Mouse (Mus musculus) splenic B cell, adult 2 months (primary cell): ENCODE measurements around the gene Ptp4a2.

Source experiments
- DNase-seq: peaks from one replicate; pipeline ENCODE4 v3.0.0-alpha.2; 2011; ENCODE audit warnings: low read depth, low spot score
- H3K27me3 ChIP-seq: 2 replicates; pipeline ENCODE4 v1.6.1; 2012; ENCODE audit warnings: mild to moderate bottlenecking, low read length, moderate library complexity, mixed read lengths; ENCODE audit not compliant: control insufficient read depth, poor library complexity, insufficient read depth, severe bottlenecking
- H3K36me3 ChIP-seq: 2 replicates; pipeline ENCODE4 v1.6.1; 2012; ENCODE audit warnings: mild to moderate bottlenecking, low read length, moderate library complexity, mixed read lengths; ENCODE audit not compliant: control insufficient read depth, poor library complexity, insufficient read depth, severe bottlenecking

Gene Ptp4a2

DNA sequence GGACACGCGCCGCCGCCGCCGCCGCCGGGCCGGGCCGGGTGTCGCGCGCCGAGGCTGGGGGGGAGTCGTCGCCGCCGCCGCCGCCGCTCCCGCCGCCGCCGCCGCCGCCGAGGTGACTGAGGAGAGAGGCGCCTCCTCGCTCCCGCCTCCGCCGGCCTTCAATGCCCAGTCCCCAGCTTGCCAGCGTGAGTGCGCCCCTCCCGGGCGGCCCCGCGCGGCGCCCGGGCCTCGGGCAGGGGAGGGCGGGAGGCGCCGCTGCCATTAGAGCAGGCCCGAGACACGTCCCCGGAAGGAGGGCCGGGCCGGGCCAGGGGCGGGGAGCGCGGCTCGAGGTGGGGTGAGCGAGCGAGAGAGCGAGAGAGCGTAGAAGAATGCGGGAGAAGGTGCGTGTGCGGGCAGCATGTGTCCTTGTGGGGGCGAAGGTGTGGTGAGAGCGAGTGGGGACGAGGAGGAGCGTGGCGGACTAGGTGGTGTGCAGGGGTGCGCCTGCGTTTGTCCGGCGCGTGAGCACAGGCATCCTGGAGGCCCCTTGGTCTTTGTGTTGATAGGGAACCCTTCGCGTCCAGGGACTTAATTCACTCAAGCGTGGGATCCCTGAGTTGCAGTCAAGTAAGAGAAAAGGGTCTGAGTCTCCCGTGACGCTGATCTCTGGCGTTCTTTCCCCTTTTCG lies 9.5 kb downstream of the Ptp4a2 start:
- H3K27me3 ChIP-seq = no peaks in the 10 kb centered on the region
- DNase-seq = peak; percentile 82
- H3K36me3 ChIP-seq = no peaks in the 10 kb centered on the region

DNA sequence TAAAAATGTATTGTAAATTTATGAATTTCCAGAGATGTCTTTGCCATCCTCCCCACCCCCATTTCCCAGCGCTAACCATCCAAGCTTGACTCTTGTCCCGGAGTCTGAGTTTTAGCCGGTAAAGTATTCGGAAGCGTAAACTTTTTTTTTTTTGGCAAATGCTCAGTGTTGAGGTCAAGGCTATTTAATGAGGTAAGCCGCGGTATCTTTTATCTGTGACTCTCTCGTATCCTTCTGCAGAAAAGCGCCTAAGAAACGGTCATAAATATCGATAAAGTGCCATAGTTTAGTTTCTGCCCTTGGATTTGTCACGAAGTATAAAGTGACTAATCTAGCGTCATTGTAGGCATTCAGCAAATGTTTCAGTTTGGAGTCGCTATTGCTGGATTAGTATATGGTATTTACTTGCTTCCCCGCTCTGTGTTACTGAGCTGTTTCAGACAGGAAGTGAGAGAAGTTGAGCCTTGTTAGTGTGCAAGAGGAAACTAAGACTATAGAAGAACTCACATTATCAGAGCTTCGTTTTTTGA lies 10.1 kb downstream of the Ptp4a2 start:
- H3K36me3 ChIP-seq = no peaks in the 10 kb centered on the region
- H3K27me3 ChIP-seq = no peaks in the 10 kb centered on the region
- DNase-seq = peak; percentile 72

DNA sequence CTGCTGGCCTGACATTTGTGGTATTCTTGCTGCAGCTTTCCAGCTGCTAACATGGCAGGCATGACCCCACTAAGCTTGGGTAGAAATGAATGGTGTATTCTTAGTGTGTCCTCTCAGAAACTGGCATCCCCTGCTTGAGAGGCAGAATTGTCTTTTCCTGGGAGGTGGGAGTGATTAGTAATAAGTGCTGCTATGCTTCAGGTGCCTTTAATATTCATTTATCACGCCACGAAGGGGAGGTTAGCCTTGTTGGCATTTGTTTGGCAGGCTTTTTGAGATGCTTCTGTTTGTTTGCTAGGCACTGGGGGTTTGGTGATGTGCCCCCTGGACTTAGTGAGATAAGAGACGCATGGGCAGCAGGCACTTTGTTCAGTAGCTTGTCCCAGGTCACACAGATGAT lies 11.3 kb downstream of the Ptp4a2 start:
- DNase-seq = no peak
- Histone ChIP-seq H3K27me3 (no peaks in the 10 kb centered on the region), H3K36me3 (no peaks in the 10 kb centered on the region)

DNA sequence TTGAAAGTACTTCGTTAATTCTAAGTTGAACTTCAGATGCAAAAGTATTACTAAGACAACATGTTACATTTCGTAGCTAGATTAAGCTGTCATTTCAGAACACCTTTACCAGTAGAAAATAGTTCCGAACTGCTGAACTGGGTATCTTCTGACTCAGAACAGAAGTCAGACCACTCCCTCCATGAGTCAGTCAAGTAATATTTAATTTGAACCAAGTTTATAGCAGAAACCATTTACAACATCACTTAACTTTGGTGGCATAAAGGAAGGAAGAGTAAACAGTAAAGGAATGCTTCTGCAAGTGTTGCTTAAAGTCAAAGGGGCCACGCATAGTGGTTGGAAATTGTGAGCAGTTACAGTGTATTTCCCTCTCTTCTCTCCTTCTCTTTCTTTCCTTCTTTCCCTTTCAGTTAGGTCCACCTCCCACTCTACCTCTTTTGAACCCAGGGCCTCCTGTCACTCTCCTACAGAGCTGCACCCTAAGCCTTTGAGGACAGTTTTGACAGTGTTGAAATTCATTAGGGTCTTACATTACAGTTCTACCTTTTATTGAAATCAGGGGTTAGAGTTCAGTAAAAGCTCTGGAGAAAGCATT lies 12.3 kb downstream of the Ptp4a2 start:
- H3K27me3 ChIP-seq = no peaks in the 10 kb centered on the region
- no peaks in the 10 kb centered on the region for H3K36me3 ChIP-seq
- no peak for DNase-seq

DNA sequence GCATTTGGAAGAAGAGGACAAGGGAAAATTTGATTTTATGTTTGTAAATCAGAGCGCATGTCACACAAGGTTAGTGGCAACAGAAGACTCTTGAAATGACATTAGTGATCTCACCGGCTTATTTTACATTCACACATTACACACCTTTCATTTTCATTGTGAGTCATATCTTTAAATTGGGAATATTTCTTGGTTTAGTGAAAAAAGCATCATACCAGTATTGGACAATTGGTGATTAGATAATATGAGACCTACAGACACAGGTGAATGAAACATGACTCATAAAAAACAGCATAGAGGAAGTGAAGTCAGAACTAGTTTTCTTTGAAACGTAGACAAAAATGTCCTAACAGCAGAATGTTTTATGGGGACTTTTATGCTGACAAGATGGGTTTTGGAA lies 16.6 kb downstream of the Ptp4a2 start:
- peak; percentile 38 for DNase-seq
- Histone ChIP-seq H3K27me3 (no peaks in the 10 kb centered on the region), H3K36me3 (no peaks in the 10 kb centered on the region)

DNA sequence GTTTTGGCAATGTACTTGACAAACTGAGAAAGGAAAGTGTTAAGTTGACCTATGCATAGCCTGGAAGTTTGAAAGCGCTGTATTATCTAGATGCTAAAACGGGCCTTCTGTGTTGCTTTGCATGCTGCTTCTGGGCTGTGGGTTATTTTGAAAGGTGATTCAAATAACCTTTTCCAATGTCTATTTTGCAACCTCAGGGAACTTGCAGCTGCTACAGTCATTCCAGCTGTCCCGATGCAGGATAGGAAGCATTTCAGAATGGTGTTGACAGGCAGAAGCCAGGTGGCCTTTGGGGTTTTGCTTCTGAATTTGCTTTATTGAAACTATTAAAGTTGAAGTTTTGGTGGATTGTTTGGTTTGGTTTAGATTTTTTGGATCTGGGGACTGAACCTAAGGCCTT lies 17.1 kb downstream of the Ptp4a2 start:
- DNase-seq = no peak
- H3K36me3 ChIP-seq = no peaks in the 10 kb centered on the region
- H3K27me3 ChIP-seq = no peaks in the 10 kb centered on the region

DNA sequence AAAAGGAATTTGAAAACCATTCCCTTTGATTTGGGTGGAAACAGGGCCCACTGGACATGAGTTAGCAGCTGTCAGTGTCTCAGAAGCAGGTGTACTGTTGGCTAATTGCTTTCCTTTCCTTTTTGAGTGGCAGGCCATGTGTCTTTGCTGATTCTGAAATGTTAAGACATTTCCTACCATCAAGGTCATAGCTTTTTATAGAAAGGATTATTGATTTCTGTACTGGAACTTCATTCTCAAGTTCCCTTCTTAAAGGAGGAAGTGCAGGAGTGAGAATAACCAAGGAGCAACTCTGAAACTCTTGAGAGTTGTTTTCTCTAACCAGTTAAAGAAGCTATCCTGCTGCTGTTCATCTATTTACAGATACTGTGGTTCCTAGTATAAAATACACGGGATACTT lies 18.8 kb downstream of the Ptp4a2 start:
- Histone ChIP-seq H3K27me3 (no peaks in the 10 kb centered on the region), H3K36me3 (no peaks in the 10 kb centered on the region)
- peak; percentile 32 for DNase-seq

DNA sequence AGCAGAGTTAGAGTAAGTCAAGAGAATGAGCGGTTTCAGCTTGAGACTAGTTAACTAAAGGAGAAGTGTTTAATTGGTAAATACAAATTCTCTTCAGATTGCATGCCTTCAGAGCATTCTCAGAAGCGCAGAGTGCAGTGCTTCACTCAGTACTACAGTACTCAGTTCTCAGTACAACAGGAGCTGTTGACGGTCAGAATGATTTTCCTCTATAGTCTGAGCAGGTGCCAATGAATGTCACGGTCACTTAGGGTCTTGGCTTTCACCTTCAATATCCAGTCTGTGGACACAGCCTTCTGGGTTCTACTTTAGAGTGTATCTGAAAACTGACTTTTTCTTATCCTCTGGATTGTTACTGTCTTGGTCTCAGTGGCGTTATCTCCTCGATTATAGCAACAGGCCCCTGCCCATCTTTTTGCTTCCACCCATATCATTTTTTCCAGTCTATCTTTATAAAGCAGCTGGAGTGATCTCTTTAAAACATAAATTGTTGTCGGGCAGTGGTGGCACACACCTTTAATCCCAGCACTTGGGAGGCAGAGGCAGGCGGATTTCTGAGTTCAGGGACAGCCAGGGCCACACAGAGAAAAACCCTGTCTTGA lies 19.4 kb downstream of the Ptp4a2 start:
- no peaks in the 10 kb centered on the region for H3K36me3 ChIP-seq
- DNase-seq = no peak
- H3K27me3 ChIP-seq = no peaks in the 10 kb centered on the region

DNA sequence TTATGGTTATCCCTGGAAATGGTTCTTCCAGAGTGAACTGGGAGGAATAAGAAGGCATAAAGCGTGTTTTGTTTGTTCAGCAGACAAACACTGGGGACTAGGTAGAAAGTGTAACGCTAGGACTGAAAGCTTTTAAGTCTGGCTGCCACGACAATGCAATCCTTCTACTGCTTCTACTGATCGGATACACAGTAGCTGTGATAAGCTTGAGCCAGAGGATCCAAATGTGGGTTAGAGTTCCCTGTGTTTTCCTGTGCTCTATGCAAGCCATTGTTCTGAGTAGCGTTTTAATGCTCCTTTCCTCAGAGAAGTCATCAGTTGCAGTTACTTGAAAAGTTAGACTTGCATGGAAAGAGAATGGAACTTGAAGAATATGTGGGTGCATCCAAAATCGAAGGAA lies 23.6 kb downstream of the Ptp4a2 start:
- Histone ChIP-seq H3K36me3 (0 out of 2 replicates have a peak, but pooled peaks cover 2% of the 10 kb centered on the region), H3K27me3 (no peaks in the 10 kb centered on the region)
- no peak for DNase-seq

DNA sequence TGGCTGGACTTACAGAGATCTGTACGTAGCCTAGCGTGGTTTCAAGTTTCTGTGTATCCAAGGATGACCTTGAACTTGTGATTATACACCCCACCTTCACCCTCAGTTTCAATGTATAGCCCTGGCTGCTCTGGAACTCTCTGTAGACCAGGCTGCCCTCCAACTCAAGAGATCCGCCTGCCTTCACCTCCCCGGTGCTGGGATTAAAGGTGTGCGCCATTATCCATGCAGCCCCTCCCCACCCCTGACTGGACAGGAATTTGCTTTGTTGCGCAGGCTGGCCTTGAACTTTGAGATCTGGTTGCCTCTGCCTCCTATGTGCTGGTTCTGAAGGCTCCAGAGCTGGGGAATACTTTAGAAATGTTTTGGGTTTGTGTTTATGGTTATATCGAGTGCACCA lies 24.3 kb downstream of the Ptp4a2 start:
- H3K27me3 ChIP-seq = no peaks in the 10 kb centered on the region
- H3K36me3 ChIP-seq = peaks cover 2% of the 10 kb centered on the region; the same call in 1 of the 2 replicates
- no peak for DNase-seq

DNA sequence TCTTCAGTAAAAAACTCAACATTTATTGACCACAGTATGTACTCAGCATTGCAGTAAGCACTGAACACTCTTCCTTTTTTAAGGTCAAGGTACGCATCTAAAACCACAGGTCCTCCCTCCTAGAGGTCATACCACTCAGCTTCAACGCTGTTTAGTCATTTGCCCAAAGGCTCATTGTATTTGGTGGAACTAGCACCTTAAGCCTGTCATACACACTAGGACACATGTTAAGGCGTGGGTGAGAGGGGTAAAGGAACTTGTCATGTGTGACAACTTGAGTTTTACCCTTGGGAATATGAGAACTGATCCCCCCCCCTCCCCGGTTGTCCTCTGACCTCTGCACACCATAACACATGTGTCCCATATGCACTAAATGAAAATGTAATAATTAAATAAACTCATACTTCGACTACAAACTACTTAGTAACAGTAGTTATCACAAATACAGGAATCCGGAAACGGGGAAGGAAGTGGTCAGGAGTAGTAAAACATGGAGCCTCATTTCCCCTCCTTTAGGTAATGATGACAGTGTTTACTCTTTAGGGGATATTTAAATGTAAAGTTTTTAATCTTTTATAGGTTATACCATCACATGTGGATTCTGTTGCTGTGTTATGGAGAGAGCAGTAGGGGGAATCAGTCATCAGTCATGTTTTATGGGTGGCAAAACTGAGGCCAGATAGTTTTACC lies 29.0 kb downstream of the Ptp4a2 start:
- peaks cover 20% of the 10 kb centered on the region for H3K36me3 ChIP-seq
- no peaks in the 10 kb centered on the region for H3K27me3 ChIP-seq
- peak; percentile 58 for DNase-seq

DNA sequence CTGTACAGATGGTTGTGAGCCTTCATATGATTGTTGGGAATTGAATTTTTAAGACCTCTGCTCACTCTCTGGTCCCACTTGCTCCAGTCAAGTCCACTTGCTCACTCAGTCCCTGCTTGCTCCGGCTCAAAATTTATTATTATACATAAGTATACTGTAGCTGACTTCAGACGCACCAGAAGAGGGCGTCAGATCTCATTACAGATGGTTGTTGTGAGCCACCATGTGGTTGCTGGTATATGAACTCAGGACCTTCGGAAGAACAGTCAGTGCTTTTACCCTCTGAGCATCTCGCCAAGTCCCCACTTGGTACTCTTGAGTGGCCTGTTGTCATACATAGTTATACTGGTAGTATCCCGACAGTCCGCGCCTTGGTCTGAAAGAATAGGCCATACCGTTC lies 35.8 kb downstream of the Ptp4a2 start:
- DNase-seq = peak; percentile 50
- peaks cover 28% of the 10 kb centered on the region for H3K36me3 ChIP-seq
- no peaks in the 10 kb centered on the region for H3K27me3 ChIP-seq

DNA sequence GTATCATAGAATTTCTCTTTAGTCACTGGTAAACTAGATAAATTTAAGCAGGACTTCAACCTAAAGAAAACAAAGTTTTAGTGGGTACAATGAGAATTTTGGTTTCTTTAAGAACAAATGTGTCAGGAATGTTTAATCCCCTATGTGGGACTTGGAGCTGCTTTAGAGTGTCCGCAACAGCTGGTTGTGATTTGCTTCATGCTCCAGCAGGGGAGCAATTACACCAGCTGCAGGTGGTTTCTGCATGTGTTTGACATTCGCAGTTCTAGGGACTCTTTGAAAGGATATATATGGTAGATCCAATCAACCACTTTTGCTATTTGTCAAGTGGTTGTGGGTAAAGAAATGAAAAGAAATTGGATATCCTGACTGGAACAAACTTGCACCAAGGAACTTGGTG lies 39.5 kb downstream of the Ptp4a2 start:
- DNase-seq = no peak
- Histone ChIP-seq H3K27me3 (no peaks in the 10 kb centered on the region), H3K36me3 (peaks cover 20% of the 10 kb centered on the region)

DNA sequence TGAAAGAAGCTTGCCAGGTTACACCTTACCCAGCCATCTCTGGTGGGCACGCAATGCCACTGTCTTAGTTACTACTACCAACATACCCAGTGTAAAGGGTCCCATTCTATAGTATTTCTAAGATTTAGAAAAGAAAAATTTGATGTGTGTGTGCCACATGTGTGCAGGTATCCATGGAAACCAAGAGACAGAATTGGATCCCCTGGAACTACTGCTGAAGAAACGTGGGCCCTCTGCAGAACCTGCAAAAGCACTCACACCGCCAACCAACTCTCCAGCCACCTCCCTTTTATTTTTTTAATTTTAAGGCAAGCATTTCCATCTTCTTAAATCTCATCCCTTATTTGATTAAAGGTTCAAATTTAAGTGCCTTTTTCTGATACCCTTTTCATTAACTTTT lies 40.8 kb downstream of the Ptp4a2 start:
- no peak for DNase-seq
- H3K27me3 ChIP-seq = no peaks in the 10 kb centered on the region
- peaks cover 20% of the 10 kb centered on the region for H3K36me3 ChIP-seq

DNA sequence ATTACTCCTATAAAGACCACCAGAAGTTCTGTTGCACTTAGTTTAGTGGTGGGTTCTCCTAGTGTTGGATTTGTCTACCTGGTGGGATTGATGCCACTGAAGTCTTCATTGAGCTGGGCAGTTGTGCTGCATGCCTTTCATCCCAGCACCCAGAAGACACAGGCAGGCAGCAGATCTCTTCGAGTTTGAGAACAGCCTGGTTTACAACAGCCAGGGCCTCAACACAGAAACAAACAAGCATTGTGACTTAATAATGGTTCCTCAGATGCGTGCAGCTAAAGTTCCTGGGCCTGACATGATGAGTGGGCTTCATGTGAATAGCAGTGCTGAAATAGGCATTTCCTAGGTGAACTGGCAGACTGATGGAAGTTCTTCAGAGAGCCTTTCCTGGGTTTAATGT lies 42.0 kb downstream of the Ptp4a2 start:
- Histone ChIP-seq H3K27me3 (no peaks in the 10 kb centered on the region), H3K36me3 (peaks cover 18% of the 10 kb centered on the region)
- no peak for DNase-seq
